Mouse (Mus musculus): Measurements from ENCODE around the gene E130218I03Rik.

- TF ChIP-seq POLR2A (IDR thresholded peaks at IDR 0.05; ENCODE audit: insufficient read length, low read depth) = no peak
- TF ChIP-seq TCF12 (IDR thresholded peaks at IDR 0.05; ENCODE audit: insufficient read depth, poor library complexity, severe bottlenecking) = no peak
Observed at GRCm38 (mm10) chr4:134254835-134255234, 11.4 kb downstream of the E130218I03Rik start.

All from myocyte (in vitro differentiated cells).